Mouse (Mus musculus) left cerebral cortex, postnatal 4 days (tissue): ENCODE measurements around the gene Ublcp1. TPM values are rescaled to one million over a fixed set of nuclear protein-coding genes. Genes with fewer than 3 reads are reported as not detected.

Experiments used
- DNase-seq: peaks from one replicate; pipeline ENCODE4 v3.0.0-alpha.2; 2022
- intact Hi-C: fragments of 180-260 bp; cut with DNase I; formaldehyde crosslinking; loops from one replicate; pipeline ENCODE4 v1.15.1; 2025
- microRNA-seq: library from miRNA; unstranded; fragments of <30 nt; microRNA quantifications from one replicate; pipeline ENCODE4 v1.2.0, GENCODE M21; 2022
- total RNA-seq, 2 experiments: library from RNA; stranded (reverse); gene quantifications; 2 replicates each; pipeline ENCODE4 v1.2.3; 2021

Gene Ublcp1
- total RNA-seq, 2 experiments from 2014 or later, result 34.9 to 37.9 TPM

- intact Hi-C loops, result no loop called here
- DNase-seq, result no peak
Measured at GRCm38 (mm10) chr11:44425006-44425405, 45.3 kb downstream of the Ublcp1 start.

GRCm38 (mm10) chr11:44423955-44424354 lies 46.3 kb downstream of the Ublcp1 start:
- intact Hi-C loops, result no loop called here
- DNase-seq, result no peak

GRCm38 (mm10) chr11:44423261-44423660 lies 47.0 kb downstream of the Ublcp1 start:
- no peak for DNase-seq
- intact Hi-C loops, result no loop called here

- intact Hi-C loops, result no loop called here
- DNase-seq, result no peak
Measured at GRCm38 (mm10) chr11:44422337-44423111, 47.8 kb downstream of the Ublcp1 start.

DNA sequence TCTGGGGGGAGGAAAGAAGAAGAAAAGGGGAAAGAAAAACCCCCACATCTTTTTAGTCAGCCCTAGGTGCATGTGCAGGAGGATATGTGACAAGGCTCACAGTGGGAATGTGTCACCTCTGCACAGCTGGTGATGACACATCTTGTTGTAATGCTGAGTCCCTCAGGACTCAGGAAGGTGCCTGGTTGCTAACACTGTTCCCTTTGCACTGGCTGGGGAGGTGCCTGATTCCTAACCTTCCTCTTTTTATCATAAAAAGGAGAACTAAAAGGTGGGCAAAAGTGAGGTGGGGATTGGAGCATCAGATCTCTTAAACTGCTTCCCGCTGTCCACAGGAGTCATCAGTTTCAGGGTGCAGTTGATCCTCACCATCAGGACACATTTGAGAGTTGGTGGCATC lies 52.9 kb downstream of the Ublcp1 start:
- DNase-seq, result no peak
- intact Hi-C loops, result no loop called here

DNA sequence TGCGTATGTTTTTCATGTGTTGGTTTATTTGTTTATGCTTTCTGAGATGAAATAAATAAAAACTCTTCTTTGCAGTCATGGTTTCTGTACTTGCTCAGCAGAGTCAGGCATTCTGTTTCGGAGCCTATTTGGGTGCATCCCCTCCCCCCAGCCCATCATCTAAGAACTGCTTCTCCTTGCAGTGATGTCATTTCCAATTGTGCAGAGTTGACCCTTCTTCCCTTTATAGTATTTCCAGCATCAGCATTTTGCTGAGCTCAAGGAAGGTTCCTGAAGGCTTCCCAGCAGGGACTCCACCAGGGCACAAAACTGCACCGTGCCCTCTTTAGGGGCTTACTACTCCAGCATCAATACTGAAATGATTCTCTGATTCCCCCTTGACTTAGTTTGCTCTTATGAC lies 55.7 kb downstream of the Ublcp1 start:
- DNase-seq, result no peak
- intact Hi-C loops, result no loop called here

GRCm38 (mm10) chr11:44413371-44413770 lies 56.9 kb downstream of the Ublcp1 start:
- DNase-seq, result no peak
- intact Hi-C loops, result no loop called here

GRCm38 (mm10) chr11:44412276-44412675 lies 58.0 kb downstream of the Ublcp1 start:
- no peak for DNase-seq
- intact Hi-C loops, result no loop called here

- DNase-seq, result no peak
- intact Hi-C loops, result no loop called here
Measured at GRCm38 (mm10) chr11:44410413-44410812, 59.9 kb downstream of the Ublcp1 start.

- intact Hi-C loops, result no loop called here
- DNase-seq, result no peak
Measured at GRCm38 (mm10) chr11:44408626-44409025, 61.7 kb downstream of the Ublcp1 start.

GRCm38 (mm10) chr11:44406457-44406856 lies 63.8 kb downstream of the Ublcp1 start:
- no peak for DNase-seq
- intact Hi-C loops, result no loop called here

DNA sequence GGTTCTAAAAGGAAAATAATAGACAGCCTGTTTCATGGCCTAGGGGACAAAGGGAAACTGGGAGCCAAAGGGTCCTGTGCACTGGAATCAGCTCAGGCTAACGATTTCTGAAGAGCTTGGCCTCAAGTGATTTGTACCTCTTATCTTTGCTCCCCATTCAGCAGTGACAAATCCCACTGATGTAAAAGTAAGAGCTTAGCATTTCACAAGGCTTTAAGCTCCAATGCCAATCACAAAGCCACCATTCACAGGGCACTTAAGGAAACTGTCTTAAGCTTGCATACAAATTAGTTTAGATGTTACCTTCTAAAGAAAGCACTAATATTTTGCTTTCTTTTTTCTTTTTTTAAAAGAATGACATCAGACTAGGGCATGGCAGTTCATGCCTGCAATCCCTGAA lies 64.3 kb downstream of the Ublcp1 start:
- intact Hi-C loops, result no loop called here
- DNase-seq, result no peak

GRCm38 (mm10) chr11:44405113-44405512 lies 65.2 kb downstream of the Ublcp1 start:
- intact Hi-C loops, result no loop called here

More at GRCm38 (mm10) chr11:44405113-44405512, 65.2 kb downstream of the Ublcp1 start:
- no peak for DNase-seq

Small RNAs within 50 kb of the gene (microRNA-seq; reads per million reads assigned to microRNA genes)
- gene Gm22121, result not detected

Other genes starting within 250 kb of the Ublcp1 start
- not detected for gene Il12b, start 70.4 kb downstream of the Ublcp1 start, total RNA-seq
- gene Rnf145, start 48.5 kb upstream of the Ublcp1 start, total RNA-seq, result 100 to 1,000 TPM in 1 of 2 experiments, 10 to 100 TPM in 1; 93.0 to 107 TPM
- gene Ebf1, start 146.8 kb upstream of the Ublcp1 start, total RNA-seq, result 1 to 10 TPM; 5.9 to 6.7 TPM